Mouse (Mus musculus) stomach, postnatal 0 days (tissue): Measurements from ENCODE around the gene Spem2.

Source experiments
- CTCF ChIP-seq: IDR thresholded peaks from 2 replicates; pipeline ENCODE4 v1.5.1; 2016; ENCODE audit warnings: antibody characterized with exemption, low read depth, mild to moderate bottlenecking, moderate library complexity
- EP300 ChIP-seq: optimal IDR thresholded peaks from 2 replicates; pipeline ENCODE3; 2016; ENCODE audit warnings: antibody characterized with exemption

GRCm38 (mm10) chr11:69775716-69776115 is 42.5 kb downstream of the Spem2 start:
- TF ChIP-seq CTCF: no peak
- no peak for TF ChIP-seq EP300
